Comparison of ENCODE assay signal across 8 mouse cellular contexts in genomic region chr11:33336552-33337121, GRCm38 (mm10).
A peak's percentile ranks its signal among the peaks of the same experiment; 100 is the strongest.
DNase-seq lines count a peak whose midpoint lies in the region; ATAC-seq lines count a peak whose summit lies in the region.

No protein-coding gene starts in this region.

- DNase-seq in gastrocnemius, postnatal 10 days = peak; percentile 33
- DNase-seq in gastrocnemius, adult 18-20 months (ENCODE audit: low spot score) = no peak
- DNase-seq in A20 (ENCODE audit: low read depth, low spot score) = peak; percentile 67
- DNase-seq in cerebellum, adult 18-20 months = peak; percentile 84 to 94
- DNase-seq in layer of hippocampus, adult 9-11 months = peak; percentile 34
- no peak for DNase-seq in B cell, adult 2 months

- H3K9ac ChIP-seq in forebrain, embryonic 16.5 days (replicated peaks; ENCODE audit: low read depth, low read length) = no peak overlapping the region
- H3K9ac ChIP-seq in midbrain, embryonic 12.5 days (replicated peaks) = no peak overlapping the region

- no peak overlapping the region for H3K4me2 ChIP-seq in forebrain, embryonic 16.5 days (ENCODE audit: low read length)
- H3K4me2 ChIP-seq in midbrain, embryonic 12.5 days (replicated peaks) = no peak overlapping the region; the same call in 1 of the 2 replicates

- H3K4me1 ChIP-seq in forebrain, embryonic 16.5 days (replicated peaks; ENCODE audit: control insufficient read depth, insufficient read depth, low read length) = no peaks in the 10 kb centered on the region
- peaks cover 6% of the 10 kb centered on the region; the same call in 1 of the 2 replicates for H3K4me1 ChIP-seq in midbrain, embryonic 12.5 days

- H3K4me3 ChIP-seq in forebrain, embryonic 16.5 days (replicated peaks; ENCODE audit: low read length) = no peak overlapping the region
- H3K4me3 ChIP-seq in midbrain, embryonic 12.5 days = no peak overlapping the region

- no peak overlapping the region for H3K27ac ChIP-seq in forebrain, embryonic 16.5 days (ENCODE audit: low read length)
- no peak overlapping the region for H3K27ac ChIP-seq in midbrain, embryonic 12.5 days (replicated peaks)

- H3K27me3 ChIP-seq in forebrain, embryonic 16.5 days (replicated peaks; ENCODE audit: control insufficient read depth, insufficient read depth, low read length) = no peaks in the 10 kb centered on the region
- H3K27me3 ChIP-seq in midbrain, embryonic 12.5 days = 0 out of 2 replicates have a peak, but pooled peaks cover 6% of the 10 kb centered on the region

- H3K9me3 ChIP-seq in forebrain, embryonic 16.5 days (ENCODE audit: control insufficient read depth, low read length) = no peaks in the 10 kb centered on the region
- H3K9me3 ChIP-seq in midbrain, embryonic 12.5 days = no peaks in the 10 kb centered on the region

- WGBS in forebrain, embryonic 16.5 days = 23% methylated on average over 7 of the region's 7 CpGs
- WGBS in midbrain, embryonic 12.5 days = 18% methylated on average over 7 of the region's 7 CpGs

- ATAC-seq in forebrain, embryonic 16.5 days = peak; percentile 78
- peak; percentile 68 for ATAC-seq in midbrain, embryonic 12.5 days (ENCODE audit: low FRiP score, low read depth)

- H3K36me3 ChIP-seq in forebrain, embryonic 16.5 days (ENCODE audit: control insufficient read depth, insufficient read depth) = no peaks in the 10 kb centered on the region
- H3K36me3 ChIP-seq in midbrain, embryonic 12.5 days = no peaks in the 10 kb centered on the region

Comparison
In these comparisons a context has a peak if more than half of its experiments do, and no peak if none do; other contexts are left out.
1. DNase-seq: peak in gastrocnemius, postnatal 10 days (single experiment), A20 (single experiment), cerebellum, adult 18-20 months (2 of 2) and layer of hippocampus, adult 9-11 months (single experiment); none in gastrocnemius, adult 18-20 months (single experiment) and B cell, adult 2 months (0 of 2).